Mouse (Mus musculus): ENCODE measurements around the gene Krt42.
A peak's percentile ranks its signal among the peaks of the same experiment; 100 is the strongest.
"Not testable (repeated sequence)": the region's sequence is repeated elsewhere in the genome, so short reads cannot be mapped to it uniquely, and the experiment has no call there.

Gene Krt42

DNA sequence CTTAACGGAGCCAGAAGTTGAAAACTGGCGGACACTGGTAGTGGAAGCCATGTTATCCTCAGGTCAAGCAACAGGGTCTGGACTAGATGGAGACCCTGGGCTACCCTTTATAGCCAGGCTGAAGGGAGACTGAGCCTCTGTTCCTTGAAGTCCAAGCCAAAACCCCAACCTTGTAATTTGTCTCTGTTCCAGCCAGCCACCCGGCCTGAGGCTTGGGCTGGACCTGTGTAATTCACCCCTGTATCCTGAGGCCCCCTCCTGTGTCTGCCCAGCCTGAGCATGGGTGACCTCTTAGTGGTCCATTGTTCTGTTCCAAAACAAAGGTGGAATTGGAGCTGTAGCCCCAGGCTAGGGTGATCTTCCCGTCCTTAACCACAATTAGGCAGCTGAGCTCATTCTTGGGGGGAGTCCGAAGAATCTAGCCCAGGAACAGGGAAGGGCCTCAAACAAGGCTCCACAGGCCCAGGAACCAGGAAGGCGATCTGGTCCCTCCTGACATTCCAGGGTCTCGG, at the start of gene Krt42:
Gene Krt42 (minus strand): TSS at position 51 of the 512 bp plus-strand sequence.
- no peak for DNase-seq (ENCODE audit: low spot score in 2 of 2)

DNA sequence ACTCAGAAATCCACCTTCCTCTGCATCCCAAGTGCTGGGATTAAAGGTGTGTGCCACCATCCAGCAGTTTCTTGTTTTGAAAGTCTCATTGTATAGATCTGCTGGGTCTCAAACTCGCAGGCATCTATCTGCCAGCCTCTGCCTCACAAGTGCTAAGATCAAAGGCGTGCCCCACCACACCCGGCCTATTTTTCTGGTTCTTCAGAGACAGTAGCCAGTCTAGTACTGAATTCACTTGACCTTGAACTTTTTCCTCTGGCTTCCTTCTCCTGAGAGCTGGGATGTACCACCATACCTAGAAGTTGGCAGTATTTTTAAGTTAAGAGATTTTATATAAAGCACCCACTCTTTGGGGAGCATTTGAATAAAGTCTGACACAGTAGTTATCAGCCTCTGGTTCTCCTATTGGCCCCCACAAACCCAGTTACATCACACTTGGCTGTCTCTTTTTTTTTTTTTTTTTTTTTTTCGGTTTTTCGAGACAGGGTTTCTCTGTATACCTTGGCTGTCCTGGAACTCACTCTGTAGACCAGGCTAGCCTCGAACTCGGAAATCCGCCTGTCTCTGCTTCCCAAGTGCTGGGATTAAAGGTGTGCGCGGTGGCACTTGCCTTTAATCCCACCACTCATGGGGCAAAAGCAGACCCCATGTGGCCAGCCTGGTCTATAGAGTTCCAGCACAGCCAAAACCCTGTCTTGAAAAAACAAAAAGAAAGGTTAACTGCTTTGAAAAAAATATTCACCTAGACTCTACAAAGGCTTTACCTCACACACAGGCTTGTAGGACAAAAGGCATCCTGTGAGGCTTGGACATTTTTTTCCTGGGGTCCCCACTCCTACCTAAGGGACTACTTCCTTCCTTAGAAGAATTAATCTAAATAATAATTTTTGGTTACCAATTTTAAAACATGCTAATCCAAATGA, 49.1 kb upstream of the Krt42 start:
- DNase-seq (ENCODE audit: low spot score in 2 of 2): no peak

DNA sequence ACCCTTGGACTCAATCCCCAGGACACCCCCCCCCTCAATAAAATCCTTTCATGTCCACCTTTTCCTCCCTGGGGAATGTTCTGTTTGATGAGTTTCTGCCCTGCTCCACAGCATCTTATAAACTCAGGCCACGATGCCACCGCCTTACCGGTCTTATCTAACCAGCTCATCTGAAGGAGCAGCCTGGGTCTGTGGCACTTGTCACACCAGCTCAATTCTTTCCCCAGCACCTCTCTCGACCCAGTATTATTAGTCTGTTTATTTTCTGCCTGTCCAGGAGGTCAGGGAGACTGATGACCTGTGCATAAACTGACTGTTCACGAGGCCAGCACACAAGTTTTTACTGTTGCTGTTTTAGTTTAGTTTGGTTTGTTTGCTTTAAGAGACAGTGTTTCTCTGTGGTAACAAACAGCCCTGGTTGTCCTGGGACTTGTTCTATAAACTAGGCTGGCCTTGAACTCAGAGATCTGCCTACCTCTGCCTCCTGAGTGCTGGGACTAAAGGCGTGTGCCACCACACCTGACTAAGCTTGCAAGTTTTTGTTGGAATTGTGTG, 48.2 kb upstream of the Krt42 start:
- no peak for DNase-seq (ENCODE audit: low spot score in 2 of 2)

DNA sequence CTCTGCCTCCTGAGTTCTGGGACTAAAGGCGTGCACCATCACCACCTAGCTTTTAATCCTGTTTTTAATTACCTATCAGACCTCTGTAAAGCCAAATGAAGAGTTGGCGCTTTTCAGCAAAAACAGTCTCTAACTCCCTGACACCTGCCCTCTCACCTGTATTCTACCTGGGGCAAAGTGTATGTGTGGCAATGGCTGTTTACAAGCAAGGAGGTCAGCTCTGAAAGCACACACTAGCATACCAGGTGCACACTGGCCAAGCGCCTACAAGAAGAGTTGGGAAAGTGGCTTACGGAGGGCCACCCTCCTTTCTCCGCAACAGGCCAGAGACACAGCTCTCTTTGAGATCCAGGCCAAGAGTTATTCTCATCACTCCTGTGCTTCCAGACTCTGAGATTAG, 45.8 kb upstream of the Krt42 start:
- DNase-seq (ENCODE audit: low spot score in 2 of 2): no peak

DNA sequence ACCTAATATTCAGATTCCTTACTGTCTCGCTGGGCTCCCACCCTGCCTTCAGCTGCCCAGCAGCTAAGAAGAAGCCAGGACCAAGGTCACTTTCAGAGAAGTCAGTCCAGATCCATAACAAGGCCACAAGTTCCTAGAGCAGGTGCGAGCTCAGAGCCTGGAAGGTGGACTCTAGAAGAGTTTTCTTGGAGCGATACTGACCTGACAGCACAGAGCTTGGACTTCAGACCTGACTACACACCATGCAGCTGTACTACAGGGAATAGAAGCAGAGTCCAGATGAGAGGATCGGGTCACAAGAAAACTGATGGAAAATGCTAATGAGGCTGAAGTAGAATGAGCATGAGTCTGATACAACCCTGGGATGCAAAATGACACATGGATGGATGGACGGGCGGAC, 43.8 kb upstream of the Krt42 start:
- no peak for DNase-seq (ENCODE audit: low spot score in 2 of 2)

DNA sequence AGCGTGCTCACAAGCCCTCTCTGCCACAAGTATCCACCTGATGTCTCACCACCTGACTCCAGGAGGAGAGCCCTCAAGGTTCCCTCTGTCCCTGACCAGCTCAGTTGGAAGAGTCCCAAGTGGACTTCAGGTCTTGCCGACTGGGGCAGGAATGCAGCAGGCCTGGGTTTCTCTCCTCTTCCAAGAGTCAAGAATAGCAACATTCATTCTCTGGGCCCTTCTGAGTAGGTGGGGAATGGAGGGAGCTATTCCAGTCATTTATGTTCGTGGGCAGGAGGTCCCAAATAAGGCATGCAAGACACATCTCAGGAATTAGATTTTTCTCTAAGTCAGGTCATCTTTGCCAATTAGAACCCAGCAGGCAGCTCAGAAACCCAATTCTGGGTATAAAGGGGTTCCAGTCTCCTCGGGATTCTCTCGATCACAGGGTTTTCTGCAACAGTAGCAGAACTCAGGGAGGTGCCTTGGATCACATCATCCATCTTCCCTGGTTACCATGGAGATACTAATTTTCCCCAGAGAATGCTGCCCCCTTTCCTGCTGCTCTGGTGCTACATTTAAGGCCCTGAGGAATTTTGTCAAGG, 42.5 kb upstream of the Krt42 start:
- DNase-seq (ENCODE audit: low spot score in 2 of 2): no peak

DNA sequence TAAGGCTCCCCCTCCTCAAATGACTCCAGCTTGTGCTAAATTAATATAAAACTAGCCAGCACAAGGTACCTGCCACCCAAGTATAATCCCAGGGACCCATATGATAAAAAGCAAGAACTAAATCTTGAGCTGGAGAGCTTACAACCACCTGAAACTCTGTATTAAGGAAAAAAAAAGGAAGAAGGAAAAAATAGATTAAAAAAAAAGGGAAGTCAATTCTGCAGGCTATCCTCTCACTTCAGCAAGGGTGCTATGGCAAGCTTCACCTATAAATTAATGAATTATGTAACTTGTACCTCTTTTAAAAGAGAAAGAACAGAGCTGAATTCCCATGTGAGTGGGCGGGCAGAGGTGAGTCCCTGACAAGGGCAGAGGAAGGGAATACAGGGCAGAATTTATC, 42.0 kb upstream of the Krt42 start:
- no peak for DNase-seq (ENCODE audit: low spot score in 2 of 2)

DNA sequence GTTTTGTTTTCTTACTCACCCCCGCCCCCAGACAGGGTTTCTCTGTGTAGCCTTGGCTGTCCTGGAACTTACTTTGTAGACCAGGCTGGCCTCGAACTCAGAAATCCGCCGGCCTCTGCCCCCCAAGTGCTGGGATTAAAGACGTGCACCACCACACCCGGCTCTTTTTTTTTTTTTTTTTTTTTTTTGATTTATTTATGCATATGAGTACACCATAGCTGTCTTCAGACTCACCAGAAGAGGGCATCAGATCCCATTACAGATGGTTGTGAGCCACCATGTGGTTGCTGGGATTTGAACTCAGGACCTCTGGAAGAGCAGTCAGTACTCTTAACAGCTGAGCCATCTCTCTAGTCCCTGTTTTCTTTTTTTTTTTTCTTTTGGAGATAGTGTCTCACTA, 39.0 kb upstream of the Krt42 start:
- DNase-seq (ENCODE audit: low spot score in 2 of 2): not testable (repeated sequence)

DNA sequence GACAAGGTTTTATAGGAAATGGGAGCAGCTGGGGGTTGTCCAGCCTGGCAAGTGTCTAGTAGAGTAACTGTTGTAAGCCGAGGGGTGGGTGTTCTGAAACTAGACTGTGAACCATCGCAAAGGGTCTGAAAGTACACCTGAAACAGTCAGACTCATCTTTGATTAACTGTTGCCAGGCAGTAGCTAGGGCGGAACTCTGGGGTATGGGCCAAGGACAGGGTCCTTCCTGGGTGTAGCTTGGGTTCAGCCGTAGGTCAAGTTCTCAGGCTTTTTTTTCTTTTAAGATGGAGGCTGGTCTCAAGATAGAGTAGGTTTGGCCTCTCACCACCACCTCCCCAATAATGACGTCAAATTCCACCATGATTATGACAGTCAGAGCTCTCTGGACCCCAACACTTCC, 38.2 kb upstream of the Krt42 start:
- DNase-seq (ENCODE audit: low spot score in 2 of 2): no peak

DNA sequence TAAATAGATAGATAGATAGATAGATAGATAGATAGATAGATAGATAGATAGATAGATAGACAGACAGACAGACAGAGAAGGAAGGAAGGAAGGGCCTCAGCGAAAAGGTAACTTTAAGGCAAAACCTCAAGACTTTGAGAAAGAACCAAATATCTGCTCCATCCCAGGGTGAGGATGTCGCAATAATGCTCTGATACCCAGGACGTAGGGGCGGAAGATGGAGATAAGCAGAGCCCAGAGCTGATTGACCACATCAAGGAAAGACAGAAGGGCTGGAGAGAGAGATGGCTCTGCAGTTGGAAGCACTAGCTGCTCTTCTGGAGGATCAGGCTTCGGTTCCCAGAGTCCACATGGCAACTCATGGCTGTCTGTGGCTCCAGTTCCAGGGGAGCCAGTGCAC, 31.6 kb upstream of the Krt42 start:
- DNase-seq (ENCODE audit: low spot score in 2 of 2): no peak

DNA sequence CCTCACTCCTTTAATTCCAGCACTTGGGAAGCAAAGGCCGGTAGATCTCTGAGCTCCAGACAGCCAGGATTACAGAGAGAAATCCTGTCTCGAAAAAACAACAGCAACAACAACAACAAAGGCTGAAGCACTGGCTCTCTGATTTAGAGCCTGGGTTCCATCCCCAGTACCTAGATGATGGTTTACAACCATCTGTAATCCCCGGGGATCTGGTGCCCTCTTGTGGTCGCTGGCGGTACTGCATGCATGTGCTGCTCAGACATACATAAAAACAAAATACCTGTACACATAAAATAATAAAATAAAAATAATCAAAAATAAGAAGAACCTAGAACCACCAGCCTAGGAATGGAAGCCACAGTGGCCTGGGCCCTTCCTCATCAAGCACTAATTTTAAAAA, 30.6 kb upstream of the Krt42 start:
- DNase-seq (ENCODE audit: low spot score in 2 of 2): peak in 1 of 2 experiments; percentile 62

DNA sequence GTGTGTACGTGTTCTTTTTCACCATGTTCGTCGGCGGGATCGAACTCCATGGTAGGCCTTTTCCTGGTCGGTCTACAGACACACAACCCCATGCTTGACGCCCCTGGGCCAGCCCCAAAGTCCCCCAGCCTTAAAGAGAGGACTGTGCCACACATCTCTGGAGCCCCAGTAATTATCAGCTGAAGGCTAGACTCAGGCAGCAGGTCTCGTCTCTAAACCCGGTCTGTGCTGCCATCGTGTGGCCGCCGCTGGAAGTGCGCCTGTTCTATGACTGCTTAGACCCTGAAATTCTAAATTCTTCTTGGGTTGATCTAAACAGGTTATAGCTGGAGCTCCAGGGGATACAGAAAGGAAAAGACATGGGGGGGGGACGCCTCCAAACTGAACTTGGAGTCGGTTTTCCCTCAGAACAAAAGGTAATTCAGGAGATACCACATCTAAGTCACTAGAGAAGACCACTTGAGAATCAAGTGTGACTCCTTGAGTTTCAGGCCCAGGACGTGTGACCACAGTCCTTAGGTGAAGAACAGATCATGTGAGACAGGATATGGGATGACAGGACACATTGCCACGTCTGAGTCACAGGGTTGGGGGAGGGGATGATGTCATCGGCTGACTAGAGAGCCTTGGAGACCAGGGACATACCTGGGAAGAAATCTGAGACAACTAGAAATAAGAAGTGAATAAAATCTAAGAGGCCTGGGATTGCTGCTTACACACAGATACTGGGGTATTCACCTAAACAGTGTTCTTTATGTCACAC, 28.8 kb upstream of the Krt42 start:
- peak; percentile 64 to 81 for DNase-seq (ENCODE audit: low spot score in 2 of 2)

DNA sequence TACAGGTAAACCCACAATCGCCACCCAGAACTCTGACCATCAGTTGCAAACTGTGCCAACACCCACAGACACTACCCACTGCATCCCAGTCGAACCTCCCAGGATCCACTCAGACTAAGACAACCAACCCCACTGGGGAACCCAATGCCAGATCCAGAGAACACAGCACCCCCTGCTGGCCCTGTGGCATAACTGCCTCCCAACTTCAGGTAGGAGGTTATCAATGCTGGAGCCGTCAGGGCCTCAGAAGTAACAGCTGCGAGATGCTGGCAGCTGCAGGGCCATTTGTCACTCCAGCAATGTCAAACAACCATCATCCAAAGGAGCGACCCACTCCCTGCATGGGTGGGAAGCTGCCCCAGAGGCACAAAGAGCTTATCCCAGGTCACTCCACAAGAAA, 28.1 kb upstream of the Krt42 start:
- no peak for DNase-seq (ENCODE audit: low spot score in 2 of 2)

DNA sequence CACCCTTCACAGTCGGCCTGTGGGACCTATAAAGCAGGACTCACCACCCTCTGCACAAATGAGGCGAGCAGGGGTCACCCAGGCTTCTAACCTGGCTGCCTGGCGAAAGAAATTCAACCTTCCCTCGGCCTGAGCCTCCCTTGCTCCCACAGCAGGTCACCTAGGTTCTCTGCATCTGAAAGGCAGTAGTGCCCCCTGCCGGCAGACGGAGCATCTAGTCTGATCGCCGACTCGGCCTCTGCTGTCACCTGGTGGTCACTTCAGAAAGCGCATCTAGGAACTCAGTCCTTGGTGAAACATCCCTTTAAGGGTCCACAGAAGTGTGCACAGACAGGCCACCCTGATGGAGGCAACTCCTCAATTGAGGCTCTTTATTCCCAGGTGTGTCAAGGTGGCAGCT, 25.6 kb upstream of the Krt42 start:
- peak; percentile 74 to 79 for DNase-seq (ENCODE audit: low spot score in 2 of 2)

DNA sequence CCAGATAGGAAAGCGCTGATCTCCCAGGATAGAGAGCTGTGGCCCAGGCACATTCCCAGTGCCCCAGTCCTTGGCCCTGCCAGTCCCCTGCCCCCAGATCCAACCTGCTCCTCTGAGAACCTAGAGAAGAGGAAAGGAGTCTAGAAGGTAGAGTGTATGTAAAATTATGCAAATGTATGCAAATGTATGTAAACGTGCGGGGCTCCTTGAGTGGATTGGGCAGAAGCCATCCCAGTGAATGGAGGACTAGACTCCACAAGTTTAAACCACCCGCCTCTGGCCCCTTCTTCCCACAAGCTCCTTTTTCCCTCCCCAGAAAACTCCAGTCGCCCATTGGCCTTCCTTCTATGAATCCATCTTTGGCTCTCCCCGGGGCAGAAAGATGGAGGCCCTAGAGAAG, 23.2 kb upstream of the Krt42 start:
- DNase-seq (ENCODE audit: low spot score in 2 of 2): no peak

DNA sequence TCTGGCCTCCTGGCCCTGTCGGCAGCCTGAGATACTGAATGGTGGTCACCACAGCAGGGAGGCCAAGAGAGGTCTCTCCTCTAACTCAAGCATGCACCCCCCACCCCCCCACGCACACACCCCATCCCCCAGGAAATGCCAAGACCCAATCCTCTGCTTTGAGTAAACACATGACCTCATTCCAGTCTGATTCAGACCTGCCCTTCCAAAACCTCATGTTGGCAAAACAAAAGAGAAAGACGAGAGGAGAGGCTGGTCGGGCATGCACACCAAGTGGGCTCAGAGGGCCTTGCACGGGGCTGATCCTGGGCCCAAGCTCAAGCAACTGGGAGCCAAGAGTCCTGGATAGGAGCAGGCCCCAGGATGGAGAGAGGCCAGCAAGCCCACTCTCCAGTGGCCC, 20.6 kb upstream of the Krt42 start:
- DNase-seq (ENCODE audit: low spot score in 2 of 2): peak in 1 of 2 experiments; percentile 49

DNA sequence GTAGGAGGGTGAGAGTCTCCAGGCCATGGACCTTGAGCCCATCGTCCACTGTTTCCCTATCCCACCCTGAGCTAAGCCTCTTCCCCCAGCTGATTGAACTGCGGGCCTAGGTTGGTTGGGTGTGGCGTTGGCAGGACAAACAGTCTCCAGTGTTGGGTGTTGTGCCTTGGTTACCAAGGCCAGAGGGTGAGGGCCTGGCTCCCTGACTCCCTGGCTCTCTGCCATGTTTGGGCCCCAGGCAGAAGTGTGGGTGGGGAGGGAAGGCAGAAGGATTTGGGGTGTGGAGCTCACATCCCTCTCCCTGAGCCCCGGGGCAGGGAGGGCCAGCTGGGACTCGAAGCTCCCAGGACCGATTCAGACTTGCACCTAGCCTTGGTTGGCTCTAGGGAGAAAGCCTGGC, 19.3 kb upstream of the Krt42 start:
- peak; percentile 75 to 90 for DNase-seq (ENCODE audit: low spot score in 2 of 2)

DNA sequence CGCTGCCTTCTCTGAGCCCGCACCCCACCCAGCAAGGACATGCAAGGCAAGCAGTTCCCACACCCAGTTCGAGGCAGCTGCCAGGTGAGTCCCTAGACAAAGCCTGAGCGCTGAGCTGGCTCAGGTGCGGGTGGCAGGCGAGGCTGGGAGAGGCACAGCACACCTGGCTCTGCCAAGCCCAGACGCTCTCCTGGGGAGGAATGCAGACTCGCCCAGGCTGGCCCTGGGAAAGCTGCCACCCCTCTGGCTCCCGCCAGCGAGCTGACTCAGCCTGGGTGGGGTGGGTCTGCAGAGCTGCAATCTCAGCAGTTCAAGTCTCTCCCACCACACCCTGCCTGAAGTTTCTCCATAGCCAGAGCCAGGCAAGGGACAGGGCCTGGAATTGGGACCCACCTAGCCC, 17.4 kb upstream of the Krt42 start:
- DNase-seq (ENCODE audit: low spot score in 2 of 2): peak; percentile 79 to 95

DNA sequence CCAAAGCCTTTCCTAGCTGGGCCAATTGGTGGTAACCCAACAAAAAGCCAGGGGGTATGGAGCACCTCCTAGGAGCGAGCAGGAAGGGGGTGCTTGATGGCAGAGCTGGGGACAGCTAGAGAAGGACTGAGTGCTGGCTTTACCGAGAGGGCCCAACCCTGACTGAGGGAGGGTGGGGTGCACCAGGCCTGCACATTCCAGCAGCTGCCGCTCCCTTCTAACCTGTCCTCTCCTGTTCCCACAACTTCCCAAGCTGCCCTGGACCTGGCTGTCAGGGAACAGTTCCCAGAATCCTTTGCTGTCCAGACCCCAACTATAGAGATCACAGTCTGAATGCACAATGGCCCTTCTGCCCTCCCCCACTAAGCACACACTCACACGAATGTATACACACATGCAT, 15.3 kb upstream of the Krt42 start:
- DNase-seq (ENCODE audit: low spot score in 2 of 2): peak in 1 of 2 experiments; percentile 47

DNA sequence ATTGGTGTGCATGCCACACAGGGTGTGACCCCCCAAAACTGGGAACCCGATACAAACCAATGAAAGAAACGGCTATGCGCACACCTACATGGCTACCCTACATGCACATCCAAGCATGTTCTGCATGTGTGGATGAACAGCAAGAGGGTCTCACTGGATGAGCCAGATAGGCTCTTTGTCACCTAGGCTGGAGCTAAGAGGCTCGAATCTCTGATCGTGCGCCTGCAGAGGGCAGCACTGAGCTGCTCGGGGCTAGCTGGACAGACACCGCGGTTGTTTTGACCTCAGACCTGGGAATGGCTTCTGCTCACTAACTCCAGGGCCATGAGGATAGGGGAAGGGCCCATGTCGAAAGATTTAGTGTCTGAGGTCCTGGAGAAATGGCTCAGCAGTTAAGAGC, 12.9 kb upstream of the Krt42 start:
- peak; percentile 77 to 85 for DNase-seq (ENCODE audit: low spot score in 2 of 2)

DNA sequence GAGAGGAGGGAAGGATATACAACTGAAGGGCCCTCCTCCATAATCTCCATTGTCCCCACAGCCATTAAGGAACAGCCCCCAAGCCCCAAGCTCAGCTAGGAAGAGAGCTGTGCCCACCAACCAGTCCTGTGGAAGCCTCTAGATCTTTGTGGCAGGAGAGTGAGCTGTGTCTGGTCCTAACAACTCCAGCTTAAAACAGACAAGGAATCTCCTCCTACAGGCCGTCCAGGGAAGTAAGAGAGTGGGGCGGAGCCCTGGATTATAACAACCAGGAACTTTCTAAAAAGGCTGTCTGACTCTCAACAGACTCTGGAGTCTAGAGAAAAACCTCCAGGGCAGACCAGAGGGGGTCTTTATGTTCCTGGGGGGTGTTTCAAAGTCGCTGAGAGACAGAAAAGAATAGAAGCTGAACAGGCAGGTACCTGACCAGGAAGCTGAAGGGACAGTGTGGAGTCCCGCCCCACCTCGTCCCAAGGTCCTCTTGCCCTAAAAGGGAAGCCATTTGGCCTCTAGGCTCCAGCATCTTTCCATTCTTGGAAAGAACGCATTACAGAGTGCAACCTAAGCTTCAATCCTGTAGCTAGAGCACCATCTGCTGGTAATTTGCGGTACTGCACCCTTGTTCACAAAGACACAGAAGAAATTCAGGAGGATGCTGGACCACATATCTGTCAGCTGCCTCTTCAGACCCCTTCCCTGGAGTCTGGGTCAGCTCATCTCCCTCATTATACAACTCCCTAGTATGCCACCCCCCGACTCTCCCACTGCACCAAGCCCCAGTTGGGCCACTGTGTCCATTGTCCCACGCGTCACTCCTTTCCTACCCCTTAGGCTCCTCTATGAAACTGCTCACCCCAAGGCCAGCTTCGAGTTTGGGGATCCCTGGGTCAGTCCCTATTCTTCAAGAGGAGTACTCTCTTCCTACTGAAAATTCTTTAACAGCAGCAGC, 12.2 kb upstream of the Krt42 start:
- peak; percentile 64 to 80 for DNase-seq (ENCODE audit: low spot score in 2 of 2)

Data from urinary bladder, adult 18-20 months (tissue).